Mouse (Mus musculus): ENCODE data around the gene Prokr2. TPM values are rescaled to one million over a fixed set of nuclear protein-coding genes. Genes with fewer than 3 reads are reported as not detected.
A peak's percentile ranks its signal among the peaks of the same experiment; 100 is the strongest.
"Not testable (repeated sequence)": the region's sequence is repeated elsewhere in the genome, so short reads cannot be mapped to it uniquely, and the experiment has no call there.

Prokr2 gene
- total RNA-seq, 2 experiments from 2014 or later: 0.08 to 0.11 TPM

DNA sequence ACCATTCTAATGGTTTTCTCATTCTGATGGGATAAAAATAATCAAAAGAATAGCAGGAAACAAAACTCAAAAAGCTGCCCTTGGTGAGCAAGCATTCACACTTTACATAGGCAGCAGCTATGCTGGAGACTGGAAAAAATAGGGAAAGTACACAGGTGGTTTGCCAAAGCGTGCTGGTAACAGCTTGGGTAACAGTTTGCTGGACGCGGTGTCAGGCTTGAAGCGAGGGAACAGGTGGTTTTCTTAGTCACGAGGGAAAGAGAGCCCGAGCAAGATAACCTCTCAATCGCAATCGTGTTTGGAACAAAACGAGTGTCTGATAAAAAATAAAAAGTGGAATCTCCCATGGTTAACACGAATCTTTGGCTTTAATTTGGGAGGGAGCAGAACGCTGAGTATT lies 41.4 kb downstream of the Prokr2 start:
- DNase-seq (ENCODE audit: low spot score): no peak
- intact Hi-C loops (cut with DNase I): no loop called here

DNA sequence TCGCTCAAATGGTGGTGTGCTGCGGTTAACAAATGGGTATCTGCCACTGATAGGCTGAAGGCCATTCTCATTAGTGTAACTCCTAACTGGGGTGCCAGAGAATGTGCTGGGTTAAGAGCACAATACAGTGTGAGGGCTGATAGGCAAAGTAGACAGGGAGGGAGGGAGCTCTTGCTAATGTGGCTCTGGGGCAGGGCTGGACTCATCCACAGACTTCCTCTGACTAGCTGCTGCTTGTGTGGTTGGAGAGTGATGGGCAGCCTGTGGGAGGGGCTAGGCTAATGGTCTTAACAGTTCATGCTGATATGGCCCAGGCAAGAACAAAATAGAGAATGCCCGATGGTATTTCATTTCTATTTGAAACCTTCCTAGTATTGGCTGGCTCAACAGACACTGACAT lies 44.0 kb downstream of the Prokr2 start:
- no peak for DNase-seq (ENCODE audit: low spot score)
- intact Hi-C loops (cut with DNase I): no loop called here

GRCm38 (mm10) chr2:132340350-132340749 lies 44.9 kb downstream of the Prokr2 start:
- DNase-seq (ENCODE audit: low spot score): no peak
- intact Hi-C loops (cut with DNase I): no loop called here

DNA sequence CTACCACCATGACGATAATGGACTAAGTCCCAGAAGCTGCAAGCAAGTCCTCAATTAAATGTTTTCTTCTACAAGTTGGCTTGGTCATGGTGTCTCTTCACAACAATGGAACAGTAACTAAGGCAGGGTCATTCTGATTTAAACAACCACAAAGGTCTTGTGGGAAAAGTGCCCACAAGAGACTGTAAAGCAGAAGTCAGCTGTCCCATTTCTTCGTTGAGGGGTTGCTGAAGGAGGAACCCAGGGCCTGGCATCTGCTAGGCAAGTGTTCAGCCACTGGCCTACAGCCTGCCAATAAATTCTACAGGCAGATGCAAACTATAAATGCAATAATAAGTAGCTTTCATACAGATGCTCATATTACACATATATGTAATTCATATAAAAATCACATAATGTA lies 48.0 kb downstream of the Prokr2 start:
- no peak for DNase-seq (ENCODE audit: low spot score)

DNA sequence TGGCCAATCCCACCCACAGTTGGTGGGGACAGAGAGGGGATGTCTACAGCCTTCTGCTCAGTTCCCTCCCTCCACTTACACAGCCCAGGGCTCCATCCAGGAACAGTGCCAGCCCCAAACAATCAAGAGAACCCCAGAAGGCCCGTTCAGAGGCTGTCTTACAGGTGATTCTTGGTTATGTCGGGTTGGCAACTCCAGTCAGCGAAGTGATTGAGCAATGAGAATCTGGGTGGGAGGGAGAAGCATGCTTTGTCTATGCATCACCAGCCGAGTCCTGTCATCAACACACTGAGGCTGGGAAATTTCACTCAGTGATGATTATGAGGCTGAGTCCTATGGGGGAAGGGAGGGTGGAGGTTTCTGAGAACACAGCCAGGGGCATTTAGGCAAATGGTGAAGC lies 61.7 kb downstream of the Prokr2 start:
- DNase-seq (ENCODE audit: low spot score): no peak

More for the DNA sequence above, 48.0 kb downstream of the Prokr2 start:
- intact Hi-C loops (cut with DNase I): no loop called here

GRCm38 (mm10) chr2:132320516-132320915 lies 64.7 kb downstream of the Prokr2 start:
- intact Hi-C loops (cut with DNase I): no loop called here
- DNase-seq (ENCODE audit: low spot score): no peak

More for the DNA sequence above, 61.7 kb downstream of the Prokr2 start:
- intact Hi-C loops (cut with DNase I): no loop called here

DNA sequence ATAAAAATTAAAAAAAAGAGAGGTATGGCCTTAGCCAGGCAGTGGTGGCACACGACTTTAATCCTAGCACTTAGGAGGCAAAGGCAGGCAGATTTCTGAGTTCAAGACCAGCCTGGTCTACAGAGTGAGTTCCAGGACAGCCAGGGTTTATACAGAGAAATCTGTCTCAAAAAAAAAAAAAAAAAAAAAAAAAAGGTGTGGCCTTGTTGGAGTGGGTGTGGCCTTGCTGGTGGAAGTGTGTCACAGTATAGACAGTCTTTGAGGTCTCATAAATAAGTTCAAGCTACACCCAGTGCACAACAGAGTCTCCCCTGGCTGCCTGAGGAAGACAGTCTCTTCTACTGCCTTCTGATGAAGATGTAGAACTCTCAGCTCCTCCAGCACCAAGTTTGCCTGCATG lies 68.1 kb downstream of the Prokr2 start:
- DNase-seq (ENCODE audit: low spot score): no peak
- intact Hi-C loops (cut with DNase I): no loop called here

GRCm38 (mm10) chr2:132316041-132316808 lies 69.0 kb downstream of the Prokr2 start:
- DNase-seq (ENCODE audit: low spot score): peak; percentile 20
- intact Hi-C loops (cut with DNase I): loop anchor here (1.0 kb wide), 1 partner anchor 169 kb away; no protein-coding TSS in a partner anchor

GRCm38 (mm10) chr2:132314057-132314456 lies 71.2 kb downstream of the Prokr2 start:
- intact Hi-C loops (cut with DNase I): loop anchor here (2.0 kb wide), 1 partner anchor 51 kb away; the partner anchor contains the start of gene Cds2
- not testable (repeated sequence) for DNase-seq (ENCODE audit: low spot score)

DNA sequence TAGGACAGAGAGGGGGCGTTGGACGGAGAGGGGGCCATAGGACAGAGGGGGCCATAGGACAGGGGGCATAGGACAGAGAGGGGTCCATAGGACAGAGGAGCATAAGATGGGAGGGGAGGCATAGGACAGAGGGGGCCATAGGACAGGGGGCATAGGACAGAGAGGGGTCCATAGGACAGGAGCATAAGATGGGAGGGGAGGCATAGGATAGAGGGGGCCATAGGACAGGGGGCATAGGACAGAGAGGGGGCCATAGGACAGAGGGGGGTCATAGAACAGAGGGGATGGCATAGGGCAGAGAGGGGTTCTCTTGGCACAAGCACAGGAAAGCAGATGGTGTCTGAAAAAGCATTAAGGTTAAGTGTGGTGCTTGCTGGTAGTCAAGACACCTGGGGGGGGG lies 71.7 kb downstream of the Prokr2 start:
- DNase-seq (ENCODE audit: low spot score): no peak
- intact Hi-C loops (cut with DNase I): no loop called here

GRCm38 (mm10) chr2:132312616-132313015 lies 72.6 kb downstream of the Prokr2 start:
- DNase-seq (ENCODE audit: low spot score): no peak
- intact Hi-C loops (cut with DNase I): no loop called here

DNA sequence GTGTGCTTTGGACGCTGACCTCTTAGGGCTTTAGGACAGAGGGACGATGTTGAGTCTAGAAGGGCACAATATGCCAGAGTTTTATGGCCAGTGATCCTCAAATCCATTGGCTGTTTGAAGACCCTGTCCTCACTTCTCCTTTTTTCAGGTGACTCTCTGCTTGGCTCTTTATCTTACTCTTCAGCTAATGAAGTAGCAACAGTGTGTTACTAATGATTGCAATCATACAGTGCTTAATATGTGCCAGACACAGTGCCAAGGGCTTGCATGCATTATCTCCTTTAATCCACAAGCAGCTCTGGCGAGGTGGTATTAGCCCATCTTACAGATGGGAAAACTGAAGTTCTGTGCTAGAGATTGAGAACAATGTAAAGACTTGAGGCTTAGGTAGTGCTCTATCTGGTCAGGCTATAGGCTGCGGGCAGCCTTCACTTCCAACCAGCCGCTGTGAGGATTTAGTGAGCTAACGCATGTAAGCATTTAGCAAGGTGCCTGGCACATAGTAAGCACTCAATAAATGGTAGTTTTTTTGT lies 75.8 kb downstream of the Prokr2 start:
- intact Hi-C loops (cut with DNase I): no loop called here
- no peak for DNase-seq (ENCODE audit: low spot score)

DNA sequence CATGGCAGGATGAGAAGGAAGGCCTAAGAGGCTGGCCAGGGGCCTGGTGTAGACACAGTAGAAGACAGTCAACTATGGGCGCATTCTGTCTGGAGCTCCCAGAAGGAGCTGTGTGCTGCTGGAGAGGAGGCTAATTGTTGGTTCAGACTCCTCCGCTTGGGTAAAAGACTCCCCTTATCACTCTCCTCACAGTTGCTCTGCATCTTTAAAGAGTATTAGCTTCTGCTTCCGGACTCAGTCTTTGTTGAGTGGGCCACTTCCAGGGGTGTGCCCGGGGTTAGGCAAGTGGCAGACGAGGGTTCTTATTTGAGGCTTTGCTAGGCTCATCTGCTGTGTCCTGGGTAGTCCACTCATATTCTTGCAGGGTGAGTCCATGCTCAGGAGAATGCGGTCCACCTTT lies 76.4 kb downstream of the Prokr2 start:
- intact Hi-C loops (cut with DNase I): no loop called here
- DNase-seq (ENCODE audit: low spot score): no peak

DNA sequence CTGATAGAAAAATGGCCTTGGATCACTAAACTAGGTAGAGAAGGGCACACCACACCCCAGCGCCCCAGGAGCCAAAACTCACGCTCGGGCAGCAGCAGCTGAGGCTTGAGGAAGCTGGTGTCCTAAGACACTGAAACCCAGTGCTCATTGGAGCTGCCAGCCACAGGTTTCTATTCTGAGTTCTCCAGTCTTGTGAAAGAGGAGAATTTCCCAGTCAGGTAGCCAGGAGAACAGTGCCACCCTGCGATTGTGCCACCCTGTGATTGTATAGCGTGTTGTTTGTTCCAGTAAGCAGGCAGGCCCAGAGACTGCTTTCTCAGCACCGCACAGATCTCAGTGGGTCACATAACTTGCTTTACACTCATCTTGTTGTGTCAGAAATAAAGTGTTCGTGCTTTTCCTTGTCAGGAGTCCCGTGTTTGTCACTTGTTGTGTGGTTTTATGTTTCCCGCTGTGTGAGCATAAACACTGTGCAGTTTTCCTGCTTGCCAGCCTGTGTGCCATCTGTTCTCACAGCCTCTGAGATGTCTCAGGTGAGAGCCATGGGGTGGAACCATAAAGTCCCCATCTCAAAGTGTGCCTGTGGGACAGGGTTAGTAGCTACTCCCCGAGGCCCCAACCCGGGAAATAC lies 77.9 kb downstream of the Prokr2 start:
- DNase-seq (ENCODE audit: low spot score): no peak
- intact Hi-C loops (cut with DNase I): loop anchor here (2.0 kb wide), 1 partner anchor 37 kb away; no protein-coding TSS in a partner anchor

- DNase-seq (ENCODE audit: low spot score): no peak
- intact Hi-C loops (cut with DNase I): loop anchor here (2.0 kb wide), 1 partner anchor 35 kb away; no protein-coding TSS in a partner anchor
Measured at GRCm38 (mm10) chr2:132305988-132306387, 79.3 kb downstream of the Prokr2 start.

GRCm38 (mm10) chr2:132305165-132305564 lies 80.1 kb downstream of the Prokr2 start:
- no peak for DNase-seq (ENCODE audit: low spot score)
- intact Hi-C loops (cut with DNase I): no loop called here

DNA sequence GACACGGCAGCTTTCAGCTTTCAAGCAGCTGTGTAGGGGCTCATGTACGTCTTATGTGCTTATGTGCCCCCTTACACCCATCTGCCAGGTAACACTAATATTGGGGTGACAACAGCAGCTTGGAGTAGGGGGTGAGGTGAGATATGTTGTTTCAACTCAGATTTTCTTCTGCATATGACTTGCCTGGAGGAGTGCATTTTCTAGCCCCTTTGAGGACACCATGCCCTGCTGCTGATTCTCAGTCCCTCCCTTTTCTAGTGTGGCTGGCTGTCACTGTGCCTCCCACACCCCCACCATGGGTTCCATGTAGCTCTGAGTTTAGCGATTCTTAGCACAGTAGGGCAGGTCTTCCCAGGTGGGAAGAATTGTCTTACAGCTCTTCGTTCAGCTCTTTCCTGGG lies 83.8 kb downstream of the Prokr2 start:
- DNase-seq (ENCODE audit: low spot score): no peak
- intact Hi-C loops (cut with DNase I): no loop called here

DNA sequence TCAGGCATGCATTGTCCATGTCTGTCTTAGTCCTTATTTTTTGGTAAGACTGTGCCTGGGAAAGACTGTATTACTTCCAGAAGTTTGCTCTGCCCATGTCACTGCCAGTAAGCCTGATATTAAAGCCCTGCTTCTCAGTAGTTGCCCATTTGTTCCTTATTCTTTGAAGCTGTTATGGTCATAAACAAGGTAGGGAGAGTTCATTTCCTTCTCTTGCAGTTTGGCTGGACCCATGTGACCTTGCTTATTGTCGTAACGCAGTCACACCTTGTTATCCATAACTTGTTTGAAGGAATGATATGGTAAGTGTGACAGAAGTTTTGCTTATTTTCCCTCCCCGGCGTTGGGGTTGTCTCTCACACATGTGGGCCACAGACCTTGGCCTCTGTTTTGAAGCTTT lies 87.0 kb downstream of the Prokr2 start:
- intact Hi-C loops (cut with DNase I): no loop called here
- no peak for DNase-seq (ENCODE audit: low spot score)

DNA sequence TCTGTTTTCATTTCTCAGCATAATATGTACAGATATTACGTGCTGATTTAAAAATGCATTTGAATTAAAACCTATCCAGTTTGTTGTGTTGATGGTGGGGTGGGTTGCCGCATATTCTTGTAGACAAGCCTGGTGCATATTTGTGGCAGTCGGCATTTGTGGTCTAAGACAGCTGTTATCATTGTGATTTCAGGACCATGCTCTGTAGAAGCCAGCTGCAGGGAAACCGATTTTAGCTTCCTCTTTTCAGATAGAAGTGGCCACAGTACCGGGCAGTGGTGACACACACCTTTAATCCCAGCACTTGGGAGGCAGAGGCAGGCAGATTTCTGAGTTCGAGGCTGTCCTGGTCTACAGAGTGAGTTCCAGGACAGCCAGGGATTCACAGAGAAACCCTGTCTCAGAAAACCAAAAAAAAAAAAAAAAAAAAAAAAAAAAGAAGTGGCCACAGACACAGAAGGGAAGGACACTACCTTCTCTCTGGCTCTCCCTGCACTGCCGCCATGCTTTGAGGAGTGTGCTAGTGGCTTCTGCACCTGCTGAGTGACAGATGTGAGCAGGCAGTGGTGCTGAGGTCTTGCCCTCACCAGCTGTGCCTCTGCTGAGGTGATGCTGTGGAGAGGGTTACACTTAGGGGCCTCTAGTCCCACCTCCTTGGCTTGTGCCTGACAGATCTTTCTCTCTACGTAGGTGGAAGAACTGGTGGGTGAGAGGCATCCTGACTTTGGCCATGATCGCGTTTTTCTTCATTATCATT lies 91.4 kb downstream of the Prokr2 start:
- intact Hi-C loops (cut with DNase I): no loop called here
- no peak for DNase-seq (ENCODE audit: low spot score)

DNA sequence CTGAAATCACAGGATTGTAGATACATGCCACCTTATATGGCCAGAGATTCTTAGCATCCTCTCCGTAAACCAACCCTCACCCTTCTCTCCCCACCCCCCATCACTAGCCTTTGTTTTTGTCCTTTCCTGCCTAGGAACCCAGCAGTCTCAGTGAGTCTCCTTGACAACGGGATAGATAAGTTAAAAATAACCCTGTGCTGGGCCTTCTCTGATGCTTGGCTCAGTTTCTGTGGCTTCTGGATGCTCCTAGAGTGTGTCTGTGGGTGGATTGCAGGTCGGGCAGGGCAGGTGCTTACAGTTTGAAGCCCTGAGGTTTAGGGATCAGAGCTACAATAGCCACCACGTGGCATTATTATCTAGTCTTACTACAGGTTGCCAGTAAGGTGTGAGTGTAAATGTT lies 93.2 kb downstream of the Prokr2 start:
- intact Hi-C loops (cut with DNase I): no loop called here
- peak; percentile 19 for DNase-seq (ENCODE audit: low spot score)

Measured in heart, postnatal 25 days (tissue).